Mouse (Mus musculus): ENCODE measurements around the gene Mrpl46.

GRCm38 (mm10) chr7:78797843-78798455 lies 14.6 kb upstream of the Mrpl46 start:
- TF ChIP-seq CTCF (IDR thresholded peaks at IDR 0.05; ENCODE audit: control insufficient read depth, insufficient read depth, low read length) (no peak), POLR2A (IDR thresholded peaks at IDR 0.05; ENCODE audit: borderline replicate concordance, control insufficient read depth, low read depth, low read length) (no peak)
